Mouse (Mus musculus) layer of hippocampus, postnatal 25 days (tissue): Measurements from ENCODE around the gene Sac3d1. TPM values are rescaled to one million over a fixed set of nuclear protein-coding genes. Genes with fewer than 3 reads are reported as not detected.
A peak's percentile ranks its signal among the peaks of the same experiment; 100 is the strongest.
"Not testable (repeated sequence)": the region's sequence is repeated elsewhere in the genome, so short reads cannot be mapped to it uniquely, and the experiment has no call there.

ENCODE experiments used
- DNase-seq, 2 experiments: peaks; one replicate each; pipeline ENCODE4 v3.0.0; 2022; ENCODE audit warnings: mixed read lengths in 2 of 2, low spot score in 1 of 2; ENCODE audit errors: extremely low spot score in 1 of 2
- total RNA-seq, 2 experiments: library from RNA; stranded (reverse); gene quantifications; 2 replicates each; pipeline ENCODE4 v1.2.3; 2021

Sac3d1 gene
- 10 to 100 TPM; 15.5 to 17.9 TPM for total RNA-seq

GRCm38 (mm10) chr19:6117986-6118676, at the start of gene Sac3d1:
Gene Sac3d1 (minus strand): TSS chr19:6118650.
- DNase-seq, result peak; percentile 79 to 82

- no peak for DNase-seq
Observed at GRCm38 (mm10) chr19:6166750-6167149, 48.3 kb upstream of the Sac3d1 start.

GRCm38 (mm10) chr19:6163872-6164547, 45.6 kb upstream of the Sac3d1 start:
- no peak for DNase-seq

GRCm38 (mm10) chr19:6157220-6157619, 38.8 kb upstream of the Sac3d1 start:
- no peak for DNase-seq

- no peak for DNase-seq
Observed at GRCm38 (mm10) chr19:6156372-6156771, 37.9 kb upstream of the Sac3d1 start.

- DNase-seq, result no peak
Observed at GRCm38 (mm10) chr19:6155174-6155573, 36.7 kb upstream of the Sac3d1 start.

- DNase-seq, result no peak
Observed at GRCm38 (mm10) chr19:6144842-6145241, 26.4 kb upstream of the Sac3d1 start.

- DNase-seq, result peak in 1 of 2 experiments; percentile 68
Observed at GRCm38 (mm10) chr19:6141394-6141749, 22.9 kb upstream of the Sac3d1 start, which contains the start of gene Arl2. Gene Arl2 (minus strand): TSS chr19:6141548.

GRCm38 (mm10) chr19:6140678-6141393, 22.4 kb upstream of the Sac3d1 start, which contains the start of gene Batf2:
Gene Batf2 (plus strand): TSS chr19:6140983.
- DNase-seq, result peak; percentile 81 to 90

GRCm38 (mm10) chr19:6140374-6140677, 21.9 kb upstream of the Sac3d1 start:
- no peak for DNase-seq

- no peak for DNase-seq
Observed at GRCm38 (mm10) chr19:6139701-6140100, 21.3 kb upstream of the Sac3d1 start.

- DNase-seq, result no peak
Observed at GRCm38 (mm10) chr19:6136397-6136796, 17.9 kb upstream of the Sac3d1 start.

- DNase-seq, result not testable (repeated sequence)
Observed at GRCm38 (mm10) chr19:6133197-6133596, 14.7 kb upstream of the Sac3d1 start.

- DNase-seq, result no peak
Observed at GRCm38 (mm10) chr19:6132171-6132827, 13.8 kb upstream of the Sac3d1 start.

GRCm38 (mm10) chr19:6130414-6131128, 12.1 kb upstream of the Sac3d1 start:
- DNase-seq, result not testable (repeated sequence)

GRCm38 (mm10) chr19:6127760-6128341, 9.4 kb upstream of the Sac3d1 start, which contains the start of gene Snx15:
Gene Snx15 (minus strand): TSS chr19:6128304.
- DNase-seq, result peak; percentile 78 to 93

- no peak for DNase-seq
Observed at GRCm38 (mm10) chr19:6126789-6127580, 8.5 kb upstream of the Sac3d1 start.

GRCm38 (mm10) chr19:6126289-6126688, 7.8 kb upstream of the Sac3d1 start:
- peak in 1 of 2 experiments; percentile 61 for DNase-seq

- DNase-seq, result no peak
Observed at GRCm38 (mm10) chr19:6124898-6125297, 6.4 kb upstream of the Sac3d1 start.
